Mouse (Mus musculus): ENCODE results near the gene Unc13c.

DNA sequence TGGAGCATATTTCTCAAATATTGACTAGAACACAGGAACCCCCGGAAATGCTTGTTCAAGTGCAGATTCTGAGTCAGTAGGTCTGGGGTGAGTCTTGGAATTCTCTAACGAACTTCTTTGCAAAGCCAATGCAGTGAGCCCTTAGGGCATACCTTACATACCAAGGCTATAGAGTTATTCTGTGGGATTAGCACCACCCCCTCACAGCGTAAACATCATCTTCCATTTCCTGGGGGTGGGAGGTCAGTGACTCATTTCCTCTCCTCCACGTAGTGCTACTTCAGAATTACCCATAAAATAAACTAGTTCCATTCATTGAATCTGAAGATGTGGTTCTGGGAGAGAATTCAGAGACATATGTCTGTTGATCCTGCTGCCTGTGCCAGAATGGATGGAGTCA lies 62.8 kb downstream of the Unc13c start:
- TF ChIP-seq CTCF (IDR thresholded peaks at IDR 0.05; ENCODE audit: low read depth) (no peak), EP300 (IDR thresholded peaks at IDR 0.05; ENCODE audit: low read depth) (no peak)
